Mouse (Mus musculus) macrophage (primary cell): Measurements from ENCODE around the gene Oaz2. TPM values are rescaled to one million over a fixed set of nuclear protein-coding genes. Genes with fewer than 3 reads are reported as not detected.

Experiments used
- H3K27ac ChIP-seq: fragments of 350-480 bp; formaldehyde crosslinking; 2 replicates; pipeline ENCODE4 v1.9.0; 2021
- H3K36me3 ChIP-seq: fragments of 350-480 bp; formaldehyde crosslinking; 2 replicates; pipeline ENCODE4 v1.9.0; 2021; ENCODE audit errors: inconsistent target
- H3K4me3 ChIP-seq: fragments of 350-480 bp; formaldehyde crosslinking; 2 replicates; pipeline ENCODE4 v1.9.0; 2021; ENCODE audit errors: inconsistent target
- H3K79me2 ChIP-seq: fragments of 350-480 bp; formaldehyde crosslinking; 2 replicates; pipeline ENCODE4 v1.9.0; 2021; ENCODE audit errors: inconsistent target
- WGBS: methylation state at CpG from one replicate; pipeline ENCODE4 v1.1.7; 2026; ENCODE audit warnings: inconsistent platforms; ENCODE audit not compliant: missing documents; 5-methylcytosine and 5-hydroxymethylcytosine counted together
- polyA plus RNA-seq: library from polyadenylated mRNA; stranded (reverse); fragments of 250-400 nt; gene quantifications from 3 replicates; pipeline ENCODE4 v1.2.4, GENCODE M21; 2018; ENCODE audit warnings: inconsistent platforms

Gene Oaz2
- polyA plus RNA-seq, 1 experiment from 2014 or later, result 24.0 TPM

GRCm38 (mm10) chr9:65728588-65728987 is 60.8 kb downstream of the Oaz2 start:
- Histone ChIP-seq H3K36me3 (no peaks in the 10 kb centered on the region), H3K4me3 (no peak overlapping the region), H3K27ac (no peak overlapping the region), H3K79me2 (no peaks in the 10 kb centered on the region)
- 91% methylated on average over 6 of the region's 6 CpGs for WGBS

GRCm38 (mm10) chr9:65734931-65735330 is 67.1 kb downstream of the Oaz2 start:
- Histone ChIP-seq H3K27ac (no peak overlapping the region), H3K36me3 (no peaks in the 10 kb centered on the region), H3K79me2 (no peaks in the 10 kb centered on the region), H3K4me3 (no peak overlapping the region)
- 100% methylated on average over 3 of the region's 3 CpGs for WGBS

Other genes starting within 250 kb of the Oaz2 start
- not detected in 3 replicates for gene Slc51b, start 245.0 kb upstream of the Oaz2 start, polyA plus RNA-seq
- gene Mtfmt, start 232.2 kb upstream of the Oaz2 start, polyA plus RNA-seq, result 7.1 to 8.2 TPM (median 7.4 TPM) in 3 replicates
- gene Spg21, start 207.1 kb upstream of the Oaz2 start, polyA plus RNA-seq, result 71.6 to 105 TPM (median 71.6 TPM) in 3 replicates
- 0.13 TPM in 1 of 3 replicates, not detected in the others for gene Ankdd1a, start 147.8 kb upstream of the Oaz2 start, polyA plus RNA-seq
- gene Plekho2, start 88.0 kb upstream of the Oaz2 start, polyA plus RNA-seq, result 195 to 316 TPM (median 234 TPM) in 3 replicates
- 0.51 to 0.53 TPM in 2 of 3 replicates, not detected in the other for gene Pif1, start 80.8 kb upstream of the Oaz2 start, polyA plus RNA-seq
- 0.14 to 0.42 TPM (median 0.28 TPM) in 3 replicates for gene Rbpms2, start 38.4 kb upstream of the Oaz2 start, polyA plus RNA-seq
- 4.6 to 7.8 TPM (median 6.3 TPM) in 3 replicates for gene Zfp609, start 159.6 kb downstream of the Oaz2 start, polyA plus RNA-seq
- 0.56 to 25.5 TPM (median 11.5 TPM) in 3 replicates for gene Pclaf, start 222.2 kb downstream of the Oaz2 start, polyA plus RNA-seq
- gene Trip4, start 240.8 kb downstream of the Oaz2 start, polyA plus RNA-seq, result 19.6 to 23.6 TPM (median 21.8 TPM) in 3 replicates
- 9.3 to 10.5 TPM (median 9.7 TPM) in 3 replicates for gene Csnk1g1, start 240.9 kb downstream of the Oaz2 start, polyA plus RNA-seq